Mouse (Mus musculus): ENCODE results near the gene Gnptab. TPM values are rescaled to one million over a fixed set of nuclear protein-coding genes. Genes with fewer than 3 reads are reported as not detected.

Gnptab gene
- polyA plus RNA-seq, 1 experiment from 2014 or later: 6.8 TPM

- no peak overlapping the region for H3K9ac ChIP-seq
- H3K4me2 ChIP-seq: no peak overlapping the region
- H3K4me3 ChIP-seq: no peak overlapping the region
- no peaks in the 10 kb centered on the region for H3K36me3 ChIP-seq
- H3K27ac ChIP-seq (replicated peaks): no peak overlapping the region
- ATAC-seq (ENCODE audit: extremely low read depth, insufficient number of reproducible peaks, low FRiP score, low TSS enrichment): no peak
- WGBS: 71% methylated on average over 4 of the region's 4 CpGs
- peaks cover 35% of the 10 kb centered on the region for H3K4me1 ChIP-seq
- H3K27me3 ChIP-seq (replicated peaks): peaks cover 10% of the 10 kb centered on the region; the same call in 1 of the 2 replicates
- no peaks in the 10 kb centered on the region for H3K9me3 ChIP-seq
Observed at GRCm38 (mm10) chr10:88377666-88378065, 1.3 kb upstream of the Gnptab start.

- Histone ChIP-seq H3K4me2 (peak overlapping the region; percentile 98), H3K4me3 (peak overlapping the region; percentile 88), H3K27me3 (replicated peaks) (peaks cover 10% of the 10 kb centered on the region; the same call in 1 of the 2 replicates), H3K4me1 (peaks cover 42% of the 10 kb centered on the region), H3K36me3 (no peaks in the 10 kb centered on the region), H3K27ac (replicated peaks) (peak overlapping the region; percentile 63), H3K9me3 (no peaks in the 10 kb centered on the region), H3K9ac (peak overlapping the region; percentile 89)
- whole genome bisulfite sequencing: 3% methylated on average over 11 of the region's 11 CpGs
- no peak for ATAC-seq (ENCODE audit: extremely low read depth, insufficient number of reproducible peaks, low FRiP score, low TSS enrichment)
Observed at GRCm38 (mm10) chr10:88380002-88380401, 1.1 kb downstream of the Gnptab start.

GRCm38 (mm10) chr10:88380430-88381060 is 1.6 kb downstream of the Gnptab start:
- H3K27ac ChIP-seq (replicated peaks): peak overlapping the region; percentile 63; the same call in 1 of the 2 replicates
- H3K9ac ChIP-seq: peak overlapping the region; percentile 89

DNA sequence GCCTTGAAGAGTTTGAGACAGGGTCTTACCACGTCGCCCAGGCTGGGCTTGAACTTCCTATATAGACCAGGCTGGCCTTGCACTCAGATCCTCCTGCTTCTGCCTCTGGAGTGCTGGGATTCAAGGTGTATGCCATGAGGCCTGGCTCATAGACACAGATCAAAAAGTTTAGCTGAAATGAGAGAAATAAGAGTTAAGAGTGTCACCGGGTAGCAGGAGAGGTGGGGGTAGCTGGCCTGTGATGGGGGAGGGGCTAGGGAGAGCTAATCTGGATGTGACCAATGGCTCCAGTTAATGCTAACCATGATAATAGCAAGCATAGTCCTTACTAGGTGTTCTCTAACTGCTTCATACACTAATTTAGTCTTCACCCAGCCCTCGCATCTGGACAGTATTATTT is 2.4 kb downstream of the Gnptab start:
- no peaks in the 10 kb centered on the region for H3K36me3 ChIP-seq
- H3K9me3 ChIP-seq: no peaks in the 10 kb centered on the region
- no peak overlapping the region for H3K9ac ChIP-seq
- no peak overlapping the region for H3K4me3 ChIP-seq
- peaks cover 3% of the 10 kb centered on the region; the same call in 1 of the 2 replicates for H3K27me3 ChIP-seq (replicated peaks)
- ATAC-seq (ENCODE audit: extremely low read depth, insufficient number of reproducible peaks, low FRiP score, low TSS enrichment): no peak
- 0 out of 2 replicates have a peak overlapping the region, but pooled peaks have one; percentile 98 for H3K4me2 ChIP-seq
- H3K4me1 ChIP-seq: peaks cover 48% of the 10 kb centered on the region
- WGBS: 81% methylated on average over 4 of the region's 4 CpGs
- no peak overlapping the region for H3K27ac ChIP-seq (replicated peaks)

More at GRCm38 (mm10) chr10:88380430-88381060, 1.6 kb downstream of the Gnptab start:
- peaks cover 41% of the 10 kb centered on the region for H3K4me1 ChIP-seq
- H3K36me3 ChIP-seq: no peaks in the 10 kb centered on the region
- H3K27me3 ChIP-seq (replicated peaks): peaks cover 10% of the 10 kb centered on the region; the same call in 1 of the 2 replicates
- no peak for ATAC-seq (ENCODE audit: extremely low read depth, insufficient number of reproducible peaks, low FRiP score, low TSS enrichment)
- no peaks in the 10 kb centered on the region for H3K9me3 ChIP-seq
- peak overlapping the region; percentile 98 for H3K4me2 ChIP-seq
- WGBS: 58% methylated on average over 14 of the region's 14 CpGs
- peak overlapping the region; percentile 88 for H3K4me3 ChIP-seq

DNA sequence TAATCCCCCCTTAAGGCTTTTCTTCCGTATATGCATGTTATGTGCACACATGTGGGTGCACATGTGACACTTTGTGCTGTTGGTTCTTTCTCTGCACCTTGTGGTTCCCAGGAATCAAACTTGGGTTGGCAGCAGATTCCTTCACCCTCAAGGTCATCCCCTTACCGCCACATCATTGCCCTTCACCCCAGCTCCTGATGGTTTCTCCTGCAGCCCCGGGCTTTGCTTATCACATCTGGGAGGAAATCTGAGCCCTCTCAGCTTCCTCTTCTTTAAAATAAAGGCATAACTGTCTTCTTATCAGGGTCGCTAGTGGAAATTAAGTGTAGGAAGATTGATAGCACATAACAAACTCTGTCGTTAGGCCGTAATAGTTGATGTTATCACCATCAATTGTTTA is 3.1 kb downstream of the Gnptab start:
- ATAC-seq (ENCODE audit: extremely low read depth, insufficient number of reproducible peaks, low FRiP score, low TSS enrichment): no peak
- Histone ChIP-seq H3K4me2 (no peak overlapping the region), H3K9ac (no peak overlapping the region), H3K27ac (replicated peaks) (no peak overlapping the region), H3K4me3 (no peak overlapping the region), H3K36me3 (no peaks in the 10 kb centered on the region), H3K9me3 (no peaks in the 10 kb centered on the region), H3K4me1 (peaks cover 50% of the 10 kb centered on the region), H3K27me3 (replicated peaks) (no peaks in the 10 kb centered on the region)
- 33% methylated on average over 6 of the region's 6 CpGs for WGBS

- peaks cover 50% of the 10 kb centered on the region for H3K4me1 ChIP-seq
- 61% methylated on average over 4 of the region's 4 CpGs for WGBS
- no peak overlapping the region for H3K27ac ChIP-seq (replicated peaks)
- H3K27me3 ChIP-seq (replicated peaks): no peaks in the 10 kb centered on the region
- no peaks in the 10 kb centered on the region for H3K36me3 ChIP-seq
- H3K9ac ChIP-seq: no peak overlapping the region
- no peak overlapping the region for H3K4me2 ChIP-seq
- H3K4me3 ChIP-seq: no peak overlapping the region
- no peak for ATAC-seq (ENCODE audit: extremely low read depth, insufficient number of reproducible peaks, low FRiP score, low TSS enrichment)
- H3K9me3 ChIP-seq: no peaks in the 10 kb centered on the region
Observed at GRCm38 (mm10) chr10:88383479-88383878, 4.5 kb downstream of the Gnptab start.

DNA sequence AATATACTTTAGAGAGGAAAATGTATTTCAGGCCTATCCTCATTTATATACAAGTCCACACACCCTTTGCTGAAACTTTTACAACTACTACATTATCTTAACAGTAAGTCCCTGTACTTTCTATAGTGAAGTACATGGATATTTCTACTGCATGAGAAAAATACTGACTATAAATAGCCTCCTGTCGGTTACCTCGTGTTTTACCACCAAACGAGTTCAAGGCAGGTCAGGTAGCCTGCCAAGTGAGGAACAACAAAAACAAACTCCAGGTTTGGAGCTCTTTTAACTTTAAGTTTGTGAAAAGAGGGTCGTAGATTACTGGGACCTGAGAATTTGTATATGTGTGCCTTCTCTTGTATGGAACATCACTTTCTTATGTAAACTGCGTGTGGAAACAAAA is 5.1 kb downstream of the Gnptab start:
- H3K4me1 ChIP-seq: peaks cover 52% of the 10 kb centered on the region
- no peaks in the 10 kb centered on the region for H3K27me3 ChIP-seq (replicated peaks)
- H3K9ac ChIP-seq: no peak overlapping the region
- ATAC-seq (ENCODE audit: extremely low read depth, insufficient number of reproducible peaks, low FRiP score, low TSS enrichment): no peak
- no peak overlapping the region for H3K4me3 ChIP-seq
- H3K4me2 ChIP-seq: no peak overlapping the region
- 40% methylated on average over 5 of the region's 5 CpGs for WGBS
- H3K36me3 ChIP-seq: no peaks in the 10 kb centered on the region
- H3K27ac ChIP-seq (replicated peaks): no peak overlapping the region
- no peaks in the 10 kb centered on the region for H3K9me3 ChIP-seq

DNA sequence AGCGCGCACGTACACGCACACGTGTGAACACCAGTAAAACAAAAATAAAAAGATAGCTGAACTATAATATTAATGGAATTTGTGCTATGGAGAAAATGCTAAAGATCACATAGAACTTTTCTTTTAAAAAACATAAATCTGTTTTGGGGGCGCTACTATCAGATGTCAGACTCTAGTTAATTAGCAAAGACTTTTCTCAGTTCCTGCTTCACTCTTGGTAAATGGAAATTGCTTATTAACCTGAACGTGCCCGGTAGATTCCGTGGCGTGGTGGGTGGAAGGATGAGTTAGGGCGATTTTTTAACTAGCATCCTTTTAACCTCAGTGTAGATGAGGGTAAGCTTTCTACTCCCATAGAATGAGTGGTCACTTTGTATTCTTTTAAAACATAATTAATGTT is 6.4 kb downstream of the Gnptab start:
- Histone ChIP-seq H3K36me3 (no peaks in the 10 kb centered on the region), H3K9ac (no peak overlapping the region), H3K4me1 (peaks cover 57% of the 10 kb centered on the region), H3K27me3 (replicated peaks) (no peaks in the 10 kb centered on the region), H3K4me3 (no peak overlapping the region), H3K27ac (replicated peaks) (no peak overlapping the region), H3K9me3 (no peaks in the 10 kb centered on the region), H3K4me2 (no peak overlapping the region)
- 91% methylated on average over 11 of the region's 11 CpGs for WGBS
- ATAC-seq (ENCODE audit: extremely low read depth, insufficient number of reproducible peaks, low FRiP score, low TSS enrichment): no peak

- H3K9me3 ChIP-seq: no peaks in the 10 kb centered on the region
- no peak overlapping the region for H3K9ac ChIP-seq
- H3K4me1 ChIP-seq: peaks cover 57% of the 10 kb centered on the region
- no peak overlapping the region for H3K27ac ChIP-seq (replicated peaks)
- no peaks in the 10 kb centered on the region for H3K27me3 ChIP-seq (replicated peaks)
- no peak overlapping the region for H3K4me3 ChIP-seq
- WGBS: 24% methylated on average over 6 of the region's 6 CpGs
- no peak for ATAC-seq (ENCODE audit: extremely low read depth, insufficient number of reproducible peaks, low FRiP score, low TSS enrichment)
- no peak overlapping the region for H3K4me2 ChIP-seq
- no peaks in the 10 kb centered on the region for H3K36me3 ChIP-seq
Observed at GRCm38 (mm10) chr10:88385758-88386157, 6.8 kb downstream of the Gnptab start.

DNA sequence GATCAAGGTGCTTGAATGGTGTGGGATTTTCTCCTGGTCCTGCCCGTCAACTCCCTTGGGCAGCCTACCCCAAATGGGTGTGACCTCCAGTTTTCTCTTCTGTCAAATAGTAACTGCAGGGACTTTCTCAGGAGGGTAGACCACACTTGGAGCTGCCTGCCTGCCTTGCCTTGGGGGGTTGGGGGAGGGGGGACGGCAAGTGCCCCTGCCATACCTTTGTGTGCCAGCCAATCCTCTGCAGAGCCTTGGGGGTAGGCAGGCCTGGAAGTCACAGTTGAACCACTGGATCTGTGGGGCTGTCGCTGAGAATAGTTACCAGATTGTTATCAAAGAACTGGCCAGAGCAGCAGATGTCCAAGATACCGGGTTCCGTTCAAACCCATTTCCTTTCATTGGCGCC is 7.3 kb downstream of the Gnptab start:
- Histone ChIP-seq H3K9me3 (no peaks in the 10 kb centered on the region), H3K36me3 (no peaks in the 10 kb centered on the region), H3K4me2 (no peak overlapping the region), H3K27ac (replicated peaks) (no peak overlapping the region), H3K9ac (no peak overlapping the region), H3K27me3 (replicated peaks) (no peaks in the 10 kb centered on the region), H3K4me3 (no peak overlapping the region), H3K4me1 (peaks cover 53% of the 10 kb centered on the region)
- no peak for ATAC-seq (ENCODE audit: extremely low read depth, insufficient number of reproducible peaks, low FRiP score, low TSS enrichment)
- WGBS: 66% methylated on average over 6 of the region's 6 CpGs

DNA sequence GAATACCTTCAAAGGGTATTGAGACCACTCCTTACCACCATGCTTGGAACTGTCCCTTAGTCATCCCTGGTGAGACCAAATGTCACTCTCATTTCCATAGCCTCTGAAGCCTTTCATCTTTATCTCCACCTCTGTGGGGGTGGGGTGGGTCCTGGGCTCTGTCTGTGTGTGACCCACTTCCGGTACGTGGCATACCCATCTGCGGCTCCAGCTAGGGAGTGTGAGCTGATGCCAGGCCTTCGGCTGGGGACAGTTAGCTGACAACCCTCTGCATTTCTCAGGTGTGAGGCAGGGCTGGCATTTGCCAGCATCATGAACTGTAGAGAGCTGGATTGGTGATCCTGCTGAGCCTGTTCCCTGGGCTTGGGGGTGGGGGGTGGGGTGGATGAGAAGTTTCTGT is 10.6 kb downstream of the Gnptab start:
- H3K9ac ChIP-seq: 0 out of 2 replicates have a peak overlapping the region, but pooled peaks have one; percentile 12
- ATAC-seq (ENCODE audit: extremely low read depth, insufficient number of reproducible peaks, low FRiP score, low TSS enrichment): no peak
- no peak overlapping the region for H3K27ac ChIP-seq (replicated peaks)
- peaks cover 30% of the 10 kb centered on the region for H3K4me1 ChIP-seq
- H3K4me2 ChIP-seq: peak overlapping the region; percentile 24
- H3K9me3 ChIP-seq: no peaks in the 10 kb centered on the region
- no peaks in the 10 kb centered on the region for H3K36me3 ChIP-seq
- no peak overlapping the region for H3K4me3 ChIP-seq
- WGBS: 10% methylated on average over 4 of the region's 4 CpGs
- no peaks in the 10 kb centered on the region for H3K27me3 ChIP-seq (replicated peaks)
